Mouse (Mus musculus) adrenal gland, postnatal 36 days (tissue): ENCODE results near the gene Naa80. TPM values are rescaled to one million over a fixed set of nuclear protein-coding genes. Genes with fewer than 3 reads are reported as not detected.

Experiments
- DNase-seq, 2 experiments: peaks; one replicate each; pipeline ENCODE4 v3.0.0; 2021; ENCODE audit warnings: mixed read lengths in 1 of 2
- total RNA-seq, 2 experiments: library from RNA; stranded (reverse); gene quantifications; 2 replicates each; pipeline ENCODE4 v1.2.3; 2021

Gene Naa80
- total RNA-seq, 2 experiments from 2014 or later, result 14.5 to 19.5 TPM

GRCm38 (mm10) chr9:107617461-107617860, 38.8 kb downstream of the Naa80 start:
- no peak for DNase-seq

GRCm38 (mm10) chr9:107618098-107618497, 39.4 kb downstream of the Naa80 start:
- DNase-seq, result no peak

GRCm38 (mm10) chr9:107618778-107619545, 40.3 kb downstream of the Naa80 start:
- peak; percentile 54 to 76 for DNase-seq

GRCm38 (mm10) chr9:107619546-107619879, 40.8 kb downstream of the Naa80 start:
- DNase-seq, result peak; percentile 59 to 66

- DNase-seq, result no peak
Observed at GRCm38 (mm10) chr9:107620954-107621353, 42.3 kb downstream of the Naa80 start.

GRCm38 (mm10) chr9:107624539-107624938, 45.9 kb downstream of the Naa80 start:
- peak in 1 of 2 experiments; percentile 39 for DNase-seq

GRCm38 (mm10) chr9:107624951-107625350, 46.3 kb downstream of the Naa80 start:
- DNase-seq, result no peak

GRCm38 (mm10) chr9:107625351-107626128, 46.9 kb downstream of the Naa80 start:
- DNase-seq, result no peak

- DNase-seq, result no peak
Observed at GRCm38 (mm10) chr9:107626158-107626843, 47.6 kb downstream of the Naa80 start.

GRCm38 (mm10) chr9:107626844-107627277, 48.2 kb downstream of the Naa80 start:
- peak; percentile 76 to 91 for DNase-seq

- no peak for DNase-seq
Observed at GRCm38 (mm10) chr9:107627387-107628255, 48.9 kb downstream of the Naa80 start.

GRCm38 (mm10) chr9:107628721-107629410, 50.2 kb downstream of the Naa80 start:
- DNase-seq, result peak; percentile 49 to 53

GRCm38 (mm10) chr9:107629411-107629730, 50.7 kb downstream of the Naa80 start:
- DNase-seq, result no peak

- no peak for DNase-seq
Observed at GRCm38 (mm10) chr9:107629901-107630425, 51.3 kb downstream of the Naa80 start.

- no peak for DNase-seq
Observed at GRCm38 (mm10) chr9:107630576-107630975, 51.9 kb downstream of the Naa80 start.

GRCm38 (mm10) chr9:107631311-107631826, 52.7 kb downstream of the Naa80 start:
- DNase-seq, result no peak

GRCm38 (mm10) chr9:107631861-107632260, 53.2 kb downstream of the Naa80 start:
- DNase-seq, result no peak

GRCm38 (mm10) chr9:107632478-107632877, 53.8 kb downstream of the Naa80 start:
- DNase-seq, result peak; percentile 51 to 60

GRCm38 (mm10) chr9:107633091-107633660, 54.5 kb downstream of the Naa80 start:
- DNase-seq, result peak; percentile 87 to 91
